Mouse (Mus musculus): ENCODE data around the gene Gm8356. TPM values are rescaled to one million over a fixed set of nuclear protein-coding genes. Genes with fewer than 3 reads are reported as not detected.
"Not testable (repeated sequence)": the region's sequence is repeated elsewhere in the genome, so short reads cannot be mapped to it uniquely, and the experiment has no call there.

The Gm8356 gene
- polyA plus RNA-seq (2017; shearing (Covaris generic)): under 1 TPM in 1 of 3 experiments, not detected in 2; 0.36 TPM

GRCm38 (mm10) chr14:6537190-6537589 lies at the start of gene Gm8356:
Gene Gm8356 (minus strand): TSS chr14:6537290.
- not testable (repeated sequence) for ATAC-seq

- not testable (repeated sequence) for ATAC-seq
These were observed 50.8 kb downstream of the Gm8356 start for GRCm38 (mm10) chr14:6486331-6486730.

GRCm38 (mm10) chr14:6485541-6485940 lies 51.5 kb downstream of the Gm8356 start:
- ATAC-seq: not testable (repeated sequence)

- not testable (repeated sequence) for ATAC-seq
These were observed 55.0 kb downstream of the Gm8356 start for GRCm38 (mm10) chr14:6482126-6482525.

Other genes starting within 250 kb of the Gm8356 start
- gene Gm21103, start 232.4 kb downstream of the Gm8356 start, polyA plus RNA-seq (2017; shearing (Covaris generic)): not detected
- not detected for gene Gm3618, start 193.6 kb downstream of the Gm8356 start, polyA plus RNA-seq (2017; shearing (Covaris generic))
- not detected for gene Gm16440, start 147.0 kb downstream of the Gm8356 start, polyA plus RNA-seq (2017; shearing (Covaris generic))
- 10 to 100 TPM in 1 of 3 experiments, 1 to 10 TPM in 1, under 1 TPM in 1; 0.54 to 10.3 (median 1.9) TPM for gene Gm3591, start 124.8 kb downstream of the Gm8356 start, polyA plus RNA-seq (2017; shearing (Covaris generic))
- gene Gm3594, start 92.7 kb downstream of the Gm8356 start, polyA plus RNA-seq (2017; shearing (Covaris generic)): not detected
- gene Gm3629, start 53.3 kb upstream of the Gm8356 start, polyA plus RNA-seq (2017; shearing (Covaris generic)): 1 to 10 TPM in 1 of 3 experiments, under 1 TPM in 1, not detected in 1; 0.86 to 2.5 TPM
- not detected for gene Gm3460, start 85.1 kb upstream of the Gm8356 start, polyA plus RNA-seq (2017; shearing (Covaris generic))
- not detected for gene Gm10251, start 146.9 kb upstream of the Gm8356 start, polyA plus RNA-seq (2017; shearing (Covaris generic))
- gene Gm8050, start 183.0 kb upstream of the Gm8356 start, polyA plus RNA-seq (2017; shearing (Covaris generic)): under 1 TPM in 1 of 3 experiments, not detected in 2; 0.41 TPM
- 10 to 100 TPM in 2 of 3 experiments, 1 to 10 TPM in 1; 7.7 to 31.5 (median 18.7) TPM for gene Gm3636, start 205.0 kb upstream of the Gm8356 start, polyA plus RNA-seq (2017; shearing (Covaris generic))
- under 1 TPM in 2 of 3 experiments, not detected in 1; 0.36 to 0.55 TPM for gene Gm8362, start 237.1 kb upstream of the Gm8356 start, polyA plus RNA-seq (2017; shearing (Covaris generic))

All from inflammation-experienced regulatory T-cells, adult 6 months (primary cell).